Mouse (Mus musculus): ENCODE results near the gene Zfp362. TPM values are rescaled to one million over a fixed set of nuclear protein-coding genes. Genes with fewer than 3 reads are reported as not detected.
A peak's percentile ranks its signal among the peaks of the same experiment; 100 is the strongest.

Zfp362 gene
- total and polyA plus RNA-seq, 3 experiments = 9.7 to 70.1 (median 16.1) TPM

- no peaks in the 10 kb centered on the region for H3K27me3 ChIP-seq (replicated peaks)
- dilution Hi-C loops (cut with MboI; ENCODE audit: extremely low pct_ligation_motif_present, extremely low pct_unique_long_range_greater_than_20kb, low sequenced_read_pairs) = no loop called here
Observed at GRCm38 (mm10) chr4:128734721-128735671, 70.8 kb downstream of the Zfp362 start.

DNA sequence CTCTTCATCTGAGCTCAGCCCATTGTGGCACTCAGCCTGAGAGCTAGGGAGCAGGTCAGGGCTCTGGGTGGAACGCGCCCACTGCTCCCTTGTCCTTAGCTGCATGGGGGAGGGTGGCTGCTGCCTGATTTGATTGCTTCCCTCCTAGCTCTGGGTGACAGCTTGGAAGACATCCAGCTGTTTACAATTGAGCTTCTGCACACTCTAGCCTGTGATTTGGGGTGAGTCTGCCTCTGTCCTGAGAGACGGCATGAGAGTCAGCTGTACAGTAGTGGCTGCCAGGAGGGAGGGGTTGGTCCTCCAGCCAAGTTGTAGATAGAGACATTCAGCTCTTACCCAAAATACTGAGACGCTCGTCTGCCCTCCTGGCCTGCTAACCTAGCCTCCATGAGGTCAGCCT lies 71.6 kb downstream of the Zfp362 start:
- peak overlapping the region in 1 of 3 experiments; percentile 6 for H3K4me3 ChIP-seq (replicated peaks in 1 of 3; ENCODE audit: low read depth in 2 of 3, low read length in 2 of 3, poor library complexity in 1 of 3)
- H3K9ac ChIP-seq (ENCODE audit: insufficient read depth, low read depth) = no peak overlapping the region
- peaks cover 55% of the 10 kb centered on the region for H3K79me2 ChIP-seq (replicated peaks; ENCODE audit: control insufficient read depth, extremely low read depth, insufficient read depth, poor library complexity, severe bottlenecking)
- TF ChIP-seq GABPA (IDR thresholded peaks at IDR 0.05; ENCODE audit: insufficient replicate concordance, low read depth, low read length) (no peak), BHLHE40 (IDR thresholded peaks at IDR 0.05; ENCODE audit: low read depth, low read length) (no peak), NRF1 (IDR thresholded peaks at IDR 0.05; ENCODE audit: low read depth, low read length) (no peak), USF2 (conservative IDR thresholded peaks at IDR 0.05; ENCODE audit: low read depth, low read length) (no peak), MEF2A (IDR thresholded peaks at IDR 0.05; ENCODE audit: borderline replicate concordance, low read depth, low read length) (no peak), IRF4 (IDR thresholded peaks at IDR 0.05; ENCODE audit: low read depth, low read length) (no peak), HCFC1 (IDR thresholded peaks at IDR 0.05; ENCODE audit: low read depth, low read length) (no peak), RCOR1 (conservative IDR thresholded peaks at IDR 0.05; ENCODE audit: low read depth, low read length) (no peak), POLR2AphosphoS2 (IDR thresholded peaks at IDR 0.05; ENCODE audit: low read depth, low read length) (no peak), CHD1 (IDR thresholded peaks at IDR 0.05; ENCODE audit: low read depth, low read length) (no peak), EP300 (IDR thresholded peaks at IDR 0.05; ENCODE audit: low read length) (no peak), NELFE (IDR thresholded peaks at IDR 0.05; ENCODE audit: low read depth, low read length) (no peak), SIN3A (IDR thresholded peaks at IDR 0.05; ENCODE audit: low read length) (no peak), TBP (conservative IDR thresholded peaks at IDR 0.05; ENCODE audit: low read depth, low read length) (no peak)
- H3K4me2 ChIP-seq (ENCODE audit: insufficient read depth, low read depth, poor library complexity, severe bottlenecking) = peak overlapping the region; percentile 90; the same call in 1 of the 2 replicates
- dilution Hi-C loops (cut with MboI; ENCODE audit: extremely low pct_ligation_motif_present, extremely low pct_unique_long_range_greater_than_20kb, low sequenced_read_pairs) (no loop called here), in situ Hi-C loops (cut with MboI; ENCODE audit: low pct_ligation_motif_present, low pct_unique_long_range_greater_than_20kb, low sequenced_read_pairs) (no loop called here)
- peaks cover 38 to 82% of the 10 kb centered on the region in 2 experiments for H3K4me1 ChIP-seq (ENCODE audit: control insufficient read depth in 1 of 2, insufficient read depth in 2 of 2)
- no peak for DNase-seq (ENCODE audit: extremely low read depth)
- H3K27me3 ChIP-seq (replicated peaks) = no peaks in the 10 kb centered on the region
- no peaks in the 10 kb centered on the region for H3K9me3 ChIP-seq (replicated peaks; ENCODE audit: low read length)
- H3K36me3 ChIP-seq (replicated peaks in 1 of 2; ENCODE audit: control insufficient read depth in 1 of 2, insufficient read depth in 1 of 2, low read length in 1 of 2) = peaks cover 0 to 20% of the 10 kb centered on the region in 2 experiments
- H3K27ac ChIP-seq (ENCODE audit: insufficient read depth, low read depth) = peak overlapping the region; percentile 91

More at GRCm38 (mm10) chr4:128734721-128735671, 70.8 kb downstream of the Zfp362 start:
- in situ Hi-C loops (cut with MboI; ENCODE audit: low pct_ligation_motif_present, low pct_unique_long_range_greater_than_20kb, low sequenced_read_pairs) = no loop called here
- H3K9me3 ChIP-seq (replicated peaks; ENCODE audit: low read length) = no peaks in the 10 kb centered on the region
- H3K4me3 ChIP-seq (replicated peaks in 1 of 3; ENCODE audit: low read depth in 2 of 3, low read length in 2 of 3, poor library complexity in 1 of 3) = peak overlapping the region in 2 of 3 experiments; percentile 3 to 17
- peak; percentile 91 for DNase-seq (ENCODE audit: extremely low read depth)
- peak overlapping the region; percentile 57 for H3K4me2 ChIP-seq (ENCODE audit: insufficient read depth, low read depth, poor library complexity, severe bottlenecking)
- no peak; the same call in 1 of the 2 replicates for TF ChIP-seq POLR2AphosphoS2 (IDR thresholded peaks at IDR 0.05; ENCODE audit: low read depth, low read length)
- TF ChIP-seq USF2 (conservative IDR thresholded peaks at IDR 0.05; ENCODE audit: low read depth, low read length) = peak; percentile 94
- TF ChIP-seq ELF1 (IDR thresholded peaks at IDR 0.05; ENCODE audit: low read depth, low read length) = no peak
- peak; percentile 77; the same call in 1 of the 2 replicates for TF ChIP-seq MAZ (IDR thresholded peaks at IDR 0.05; ENCODE audit: low read depth, low read length)
- no peak for TF ChIP-seq TBP (conservative IDR thresholded peaks at IDR 0.05; ENCODE audit: low read depth, low read length)
- TF ChIP-seq MEF2A (IDR thresholded peaks at IDR 0.05; ENCODE audit: borderline replicate concordance, low read depth, low read length) = peak; percentile 85; the same call in 1 of the 2 replicates
- 0 out of 2 replicates have a peak, but pooled peaks have one; percentile 9 for TF ChIP-seq CHD2 (IDR thresholded peaks at IDR 0.05; ENCODE audit: low read length)
- TF ChIP-seq CHD1 (IDR thresholded peaks at IDR 0.05; ENCODE audit: low read depth, low read length) = no peak
- TF ChIP-seq MYC (IDR thresholded peaks at IDR 0.05; ENCODE audit: low read depth, low read length) = peak; percentile 44
- no peak for TF ChIP-seq ZC3H11A (IDR thresholded peaks at IDR 0.05; ENCODE audit: low read depth, low read length)
- peak; percentile 93 for TF ChIP-seq JUND (conservative IDR thresholded peaks at IDR 0.05; ENCODE audit: low read depth, low read length)
- TF ChIP-seq GABPA (IDR thresholded peaks at IDR 0.05; ENCODE audit: insufficient replicate concordance, low read depth, low read length) = no peak
- peak; percentile 39; the same call in 1 of the 2 replicates for TF ChIP-seq POLR2A (IDR thresholded peaks at IDR 0.05; ENCODE audit: low read depth, low read length)
- no peak for TF ChIP-seq ZMIZ1 (IDR thresholded peaks at IDR 0.05; ENCODE audit: low read depth, low read length)
- peak; percentile 19; the same call in 1 of the 2 replicates for TF ChIP-seq RCOR1 (conservative IDR thresholded peaks at IDR 0.05; ENCODE audit: low read depth, low read length)
- TF ChIP-seq ZKSCAN1 (IDR thresholded peaks at IDR 0.05; ENCODE audit: borderline replicate concordance, low read depth, low read length) = no peak
- peak; percentile 94 for TF ChIP-seq BHLHE40 (IDR thresholded peaks at IDR 0.05; ENCODE audit: low read depth, low read length)
- peak; percentile 76 for TF ChIP-seq ETS1 (conservative IDR thresholded peaks at IDR 0.05; ENCODE audit: low read depth, low read length)
- TF ChIP-seq JUN (IDR thresholded peaks at IDR 0.05; ENCODE audit: insufficient read depth, low read depth, low read length) = peak; percentile 87
- no peak for TF ChIP-seq PAX5 (IDR thresholded peaks at IDR 0.05; ENCODE audit: low read length)
- peak; percentile 84 for TF ChIP-seq TCF12 (IDR thresholded peaks at IDR 0.05; ENCODE audit: low read depth, low read length)
- TF ChIP-seq EP300 (IDR thresholded peaks at IDR 0.05; ENCODE audit: low read length) = peak; percentile 87
- TF ChIP-seq UBTF (IDR thresholded peaks at IDR 0.05; ENCODE audit: low read depth, low read length) = no peak
- peak; percentile 36; the same call in 1 of the 2 replicates for TF ChIP-seq NRF1 (IDR thresholded peaks at IDR 0.05; ENCODE audit: low read depth, low read length)
- peak; percentile 93 for TF ChIP-seq MXI1 (IDR thresholded peaks at IDR 0.05; ENCODE audit: low read depth, low read length)
- no peak for TF ChIP-seq SMC3 (IDR thresholded peaks at IDR 0.05; ENCODE audit: low read depth, low read length)
- peak; percentile 94 for TF ChIP-seq USF1 (IDR thresholded peaks at IDR 0.05; ENCODE audit: low read depth, low read length)
- peak; percentile 87 for TF ChIP-seq SIN3A (IDR thresholded peaks at IDR 0.05; ENCODE audit: low read length)
- peak; percentile 90 for TF ChIP-seq MAX (IDR thresholded peaks at IDR 0.05; ENCODE audit: low read length)
- no peak for TF ChIP-seq CTCF (conservative IDR thresholded peaks at IDR 0.05 in 1 of 2, IDR thresholded peaks at IDR 0.05 in 1 of 2; ENCODE audit: low read depth in 2 of 2, low read length in 2 of 2)
- no peak for TF ChIP-seq HCFC1 (IDR thresholded peaks at IDR 0.05; ENCODE audit: low read depth, low read length)
- no peak for TF ChIP-seq RAD21 (IDR thresholded peaks at IDR 0.05; ENCODE audit: low read depth, low read length)
- peak; percentile 74 for TF ChIP-seq IRF4 (IDR thresholded peaks at IDR 0.05; ENCODE audit: low read depth, low read length)
- TF ChIP-seq MAFK (IDR thresholded peaks at IDR 0.05; ENCODE audit: insufficient replicate concordance, low read length) = no peak
- peaks cover 48% of the 10 kb centered on the region for H3K79me2 ChIP-seq (replicated peaks; ENCODE audit: control insufficient read depth, extremely low read depth, insufficient read depth, poor library complexity, severe bottlenecking)
- peak overlapping the region; percentile 91 for H3K27ac ChIP-seq (ENCODE audit: insufficient read depth, low read depth)
- H3K36me3 ChIP-seq (replicated peaks in 1 of 2; ENCODE audit: control insufficient read depth in 1 of 2, insufficient read depth in 1 of 2, low read length in 1 of 2) = peaks cover 0 to 20% of the 10 kb centered on the region in 2 experiments
- H3K9ac ChIP-seq (ENCODE audit: insufficient read depth, low read depth) = no peak overlapping the region
- peaks cover 38 to 79% of the 10 kb centered on the region in 2 experiments for H3K4me1 ChIP-seq (ENCODE audit: control insufficient read depth in 1 of 2, insufficient read depth in 2 of 2)
